Mouse (Mus musculus) lung, embryonic 15.5 days (tissue): ENCODE measurements around the gene Ppt2. TPM values are rescaled to one million over a fixed set of nuclear protein-coding genes. Genes with fewer than 3 reads are reported as not detected.

Experiments used
- ATAC-seq: fragments of 200-750 bp; cut with Nextera tagmentation; 2 replicates; pipeline ENCODE4 v1.8.0; 2017; ENCODE audit warnings: moderate number of reproducible peaks, borderline replicate concordance; ENCODE audit not compliant: low FRiP score, low TSS enrichment; ENCODE audit errors: extremely low read depth
- H3K27ac ChIP-seq: fragments of 300-500 bp; sonication (generic); 2 replicates; pipeline ENCODE4 v1.5.1; 2015; ENCODE audit warnings: moderate library complexity, mild to moderate bottlenecking, inconsistent platforms
- H3K27me3 ChIP-seq: fragments of 300-500 bp; sonication (generic); 2 replicates; pipeline ENCODE4 v1.6.1; 2015; ENCODE audit warnings: inconsistent platforms
- H3K36me3 ChIP-seq: fragments of 300-500 bp; sonication (generic); 2 replicates; pipeline ENCODE4 v1.6.1; 2015; ENCODE audit warnings: inconsistent platforms
- H3K4me1 ChIP-seq: fragments of 300-500 bp; sonication (generic); 2 replicates; pipeline ENCODE4 v1.6.1; 2015; ENCODE audit warnings: inconsistent platforms
- H3K4me2 ChIP-seq: fragments of 300-500 bp; sonication (generic); 2 replicates; pipeline ENCODE4 v1.6.1; 2015; ENCODE audit warnings: inconsistent platforms, mild to moderate bottlenecking, moderate library complexity
- H3K4me3 ChIP-seq: fragments of 300-500 bp; sonication (generic); 2 replicates; pipeline ENCODE4 v1.5.1; 2015; ENCODE audit warnings: mild to moderate bottlenecking, inconsistent platforms
- H3K9ac ChIP-seq: fragments of 300-500 bp; sonication (generic); 2 replicates; pipeline ENCODE4 v1.6.1; 2015; ENCODE audit warnings: inconsistent platforms
- H3K9me3 ChIP-seq: fragments of 300-500 bp; sonication (generic); 2 replicates; pipeline ENCODE4 v1.6.1; 2016; ENCODE audit warnings: inconsistent platforms
- WGBS: fragments of 180-500 bp; shearing (Covaris S2); methylation state at CpG from one replicate; pipeline ENCODE4 v1.1.7; 2015; 5-methylcytosine and 5-hydroxymethylcytosine counted together
- polyA plus RNA-seq: library from polyadenylated mRNA; unstranded; fragments of >200 nt; fragmentation: Nextera tagmentation; extraction: Ambion mirVana; gene quantifications from 2 replicates; pipeline ENCODE4 v1.2.1, GENCODE M21; 2015

Ppt2 gene
- polyA plus RNA-seq, 1 experiment from 2014 or later: 21.0 TPM

- Histone ChIP-seq H3K4me1 (peaks cover 49% of the 10 kb centered on the region), H3K4me3 (peak overlapping the region; percentile 15; the same call in 1 of the 2 replicates), H3K9ac (no peak overlapping the region), H3K27me3 (peaks cover 69% of the 10 kb centered on the region), H3K36me3 (no peaks in the 10 kb centered on the region), H3K4me2 (peak overlapping the region; percentile 45), H3K27ac (no peak overlapping the region), H3K9me3 (no peaks in the 10 kb centered on the region)
- WGBS: 3% methylated on average over 47 of the region's 48 CpGs
- no peak for ATAC-seq
Observed at GRCm38 (mm10) chr17:34630761-34631301, 2.5 kb upstream of the Ppt2 start.

DNA sequence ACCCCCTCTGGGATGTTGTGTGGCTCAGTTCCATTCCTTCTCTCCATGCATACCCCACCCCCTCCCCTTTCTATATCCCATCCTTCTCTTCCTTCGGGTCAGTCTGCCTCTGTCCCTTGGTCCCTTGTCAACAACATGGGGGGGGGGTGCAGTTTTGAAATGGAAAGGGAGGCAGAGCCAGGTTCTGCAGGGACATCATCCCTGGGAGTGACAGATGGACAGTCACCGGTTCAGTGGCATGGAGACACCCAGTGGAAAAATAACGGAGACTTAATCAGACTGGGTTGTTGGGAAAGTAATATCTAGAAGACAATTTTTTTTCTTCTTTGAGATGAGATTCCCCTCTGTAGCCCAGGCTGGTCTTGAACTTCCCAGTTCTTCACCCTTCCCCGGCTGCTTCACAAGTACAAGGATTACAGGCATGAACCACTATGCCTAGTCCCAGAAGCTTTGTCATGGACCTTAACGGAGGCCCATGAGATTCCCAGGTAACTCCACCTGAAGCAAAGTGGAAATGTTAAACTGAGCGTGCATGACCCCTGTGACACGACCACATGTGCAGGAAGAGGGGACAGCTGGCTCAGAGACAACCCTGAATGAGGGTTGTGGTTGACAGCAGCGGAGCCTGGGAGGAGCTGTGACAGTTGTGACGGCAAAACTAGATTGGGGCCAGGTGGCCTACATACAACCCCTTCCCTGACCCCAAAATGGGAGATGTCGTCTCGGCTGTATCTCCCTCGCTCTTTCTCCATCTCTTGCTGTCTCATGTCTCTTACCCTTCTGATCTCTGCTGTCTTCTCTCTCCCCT lies 1.7 kb upstream of the Ppt2 start:
- 18% methylated on average over 12 of the region's 12 CpGs for WGBS
- no peak overlapping the region for H3K9ac ChIP-seq
- no peaks in the 10 kb centered on the region for H3K9me3 ChIP-seq
- H3K4me1 ChIP-seq: peaks cover 49% of the 10 kb centered on the region
- peaks cover 60% of the 10 kb centered on the region for H3K27me3 ChIP-seq
- H3K27ac ChIP-seq: no peak overlapping the region
- no peaks in the 10 kb centered on the region for H3K36me3 ChIP-seq
- H3K4me2 ChIP-seq: peak overlapping the region; percentile 82
- no peak for ATAC-seq
- 0 out of 2 replicates have a peak overlapping the region, but pooled peaks have one; percentile 15 for H3K4me3 ChIP-seq

GRCm38 (mm10) chr17:34629221-34629751 lies 976 bp upstream of the Ppt2 start, which contains the start of gene Prrt1:
TSS of gene Prrt1 (plus strand) at chr17:34629533.
- peaks cover 57% of the 10 kb centered on the region for H3K27me3 ChIP-seq
- H3K4me3 ChIP-seq: peak within 1 kb of the TSS; percentile 69

GRCm38 (mm10) chr17:34628644-34628967 lies 296 bp upstream of the Ppt2 start:
- Histone ChIP-seq H3K4me1 (peaks cover 49% of the 10 kb centered on the region), H3K4me3 (peak overlapping the region; percentile 69; the same call in 1 of the 2 replicates), H3K27me3 (peaks cover 50% of the 10 kb centered on the region), H3K4me2 (peak overlapping the region; percentile 82), H3K36me3 (no peaks in the 10 kb centered on the region), H3K27ac (no peak overlapping the region), H3K9me3 (no peaks in the 10 kb centered on the region), H3K9ac (no peak overlapping the region)
- ATAC-seq: no peak
- 25% methylated on average over 5 of the region's 5 CpGs for WGBS

More at GRCm38 (mm10) chr17:34629221-34629751, 976 bp upstream of the Ppt2 start, which contains the start of gene Prrt1:
- Histone ChIP-seq H3K4me2 (peak within 1 kb of the TSS; percentile 82), H3K27ac (no peak within 1 kb of the TSS), H3K9me3 (no peaks in the 10 kb centered on the region), H3K9ac (no peak within 1 kb of the TSS), H3K4me1 (peaks cover 49% of the 10 kb centered on the region), H3K36me3 (no peaks in the 10 kb centered on the region)
- WGBS: 0% methylated on average over 16 of the region's 16 CpGs
- no peak for ATAC-seq

GRCm38 (mm10) chr17:34627093-34627942 lies 992 bp downstream of the Ppt2 start:
- no peaks in the 10 kb centered on the region for H3K9me3 ChIP-seq
- WGBS: under 1% methylated on average over 37 of the region's 45 CpGs
- H3K4me3 ChIP-seq: peak overlapping the region; percentile 69
- peak overlapping the region; percentile 82 for H3K4me2 ChIP-seq
- H3K36me3 ChIP-seq: peaks cover 8% of the 10 kb centered on the region; the same call in 1 of the 2 replicates
- peak overlapping the region; percentile 90 for H3K27ac ChIP-seq
- peaks cover 45% of the 10 kb centered on the region for H3K4me1 ChIP-seq
- peak overlapping the region; percentile 58 for H3K9ac ChIP-seq
- ATAC-seq: peak; percentile 86
- peaks cover 37% of the 10 kb centered on the region for H3K27me3 ChIP-seq

DNA sequence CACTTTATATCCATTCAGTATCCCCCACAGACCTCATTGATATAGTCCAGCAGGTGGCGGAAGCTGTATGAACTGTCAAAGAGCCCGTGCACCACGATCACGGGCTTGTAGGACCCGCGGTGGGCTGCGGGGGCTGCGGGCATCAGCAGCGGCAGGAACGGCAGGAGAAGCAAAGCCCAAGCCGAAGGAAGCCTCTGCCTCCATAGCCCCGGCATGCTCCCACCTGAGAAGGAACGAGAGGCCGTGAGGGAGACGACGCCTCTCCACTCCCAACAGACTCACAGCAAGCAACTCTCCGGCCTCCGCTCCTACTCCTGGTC lies 1.6 kb downstream of the Ppt2 start:
- Histone ChIP-seq H3K27me3 (peaks cover 32% of the 10 kb centered on the region), H3K9me3 (no peaks in the 10 kb centered on the region), H3K4me3 (peak overlapping the region; percentile 69), H3K27ac (peak overlapping the region; percentile 90), H3K4me2 (peak overlapping the region; percentile 82), H3K4me1 (peaks cover 39% of the 10 kb centered on the region), H3K36me3 (peaks cover 8% of the 10 kb centered on the region), H3K9ac (peak overlapping the region; percentile 58)
- ATAC-seq: no peak
- WGBS: 0% methylated on average over 18 of the region's 18 CpGs

GRCm38 (mm10) chr17:34626062-34626772 lies 2.1 kb downstream of the Ppt2 start:
- H3K36me3 ChIP-seq: peaks cover 12% of the 10 kb centered on the region
- H3K27ac ChIP-seq: 0 out of 2 replicates have a peak overlapping the region, but pooled peaks have one; percentile 90
- peak overlapping the region; percentile 58 for H3K9ac ChIP-seq
- peak overlapping the region; percentile 82 for H3K4me2 ChIP-seq
- no peaks in the 10 kb centered on the region for H3K9me3 ChIP-seq
- H3K4me1 ChIP-seq: peaks cover 34% of the 10 kb centered on the region
- peaks cover 26% of the 10 kb centered on the region for H3K27me3 ChIP-seq
- peak overlapping the region; percentile 69 for H3K4me3 ChIP-seq
- WGBS: 49% methylated on average over 16 of the region's 16 CpGs
- no peak for ATAC-seq

- no peak overlapping the region for H3K4me3 ChIP-seq
- no peak overlapping the region for H3K4me2 ChIP-seq
- no peak overlapping the region for H3K9ac ChIP-seq
- no peak for ATAC-seq
- 87% methylated on average over 3 of the region's 3 CpGs for WGBS
- H3K27me3 ChIP-seq: peaks cover 14% of the 10 kb centered on the region
- no peaks in the 10 kb centered on the region for H3K9me3 ChIP-seq
- no peak overlapping the region for H3K27ac ChIP-seq
- H3K4me1 ChIP-seq: peaks cover 22% of the 10 kb centered on the region
- H3K36me3 ChIP-seq: peaks cover 12% of the 10 kb centered on the region
Observed at GRCm38 (mm10) chr17:34624981-34625380, 3.3 kb downstream of the Ppt2 start.

- H3K27me3 ChIP-seq: no peaks in the 10 kb centered on the region; the same call in 1 of the 2 replicates
- peaks cover 7% of the 10 kb centered on the region for H3K4me1 ChIP-seq
- 84% methylated on average over 9 of the region's 9 CpGs for WGBS
- no peak overlapping the region for H3K27ac ChIP-seq
- H3K4me3 ChIP-seq: no peak overlapping the region
- peaks cover 12% of the 10 kb centered on the region for H3K36me3 ChIP-seq
- no peak overlapping the region for H3K9ac ChIP-seq
- no peaks in the 10 kb centered on the region for H3K9me3 ChIP-seq
- H3K4me2 ChIP-seq: no peak overlapping the region
- ATAC-seq: no peak
Observed at GRCm38 (mm10) chr17:34623161-34623560, 5.1 kb downstream of the Ppt2 start.

- no peak overlapping the region for H3K27ac ChIP-seq
- H3K4me3 ChIP-seq: no peak overlapping the region
- H3K27me3 ChIP-seq: no peaks in the 10 kb centered on the region; the same call in 1 of the 2 replicates
- no peaks in the 10 kb centered on the region for H3K9me3 ChIP-seq
- peaks cover 12% of the 10 kb centered on the region for H3K36me3 ChIP-seq
- 75% methylated on average over 8 of the region's 8 CpGs for WGBS
- H3K4me2 ChIP-seq: no peak overlapping the region
- peaks cover under 1% of the 10 kb centered on the region; the same call in 1 of the 2 replicates for H3K4me1 ChIP-seq
- no peak for ATAC-seq
- H3K9ac ChIP-seq: no peak overlapping the region
Observed at GRCm38 (mm10) chr17:34621006-34621405, 7.3 kb downstream of the Ppt2 start.

- ATAC-seq: no peak
Observed at GRCm38 (mm10) chr17:34618999-34619398, 9.3 kb downstream of the Ppt2 start.

More at GRCm38 (mm10) chr17:34618999-34619398, 9.3 kb downstream of the Ppt2 start:
- Histone ChIP-seq H3K9me3 (no peaks in the 10 kb centered on the region), H3K9ac (no peak overlapping the region), H3K4me2 (no peak overlapping the region), H3K4me1 (no peaks in the 10 kb centered on the region), H3K27ac (no peak overlapping the region), H3K4me3 (no peak overlapping the region), H3K36me3 (peaks cover 18% of the 10 kb centered on the region), H3K27me3 (no peaks in the 10 kb centered on the region)
- 15% methylated on average over 6 of the region's 6 CpGs for WGBS
